ENCODE assay signal across 10 mouse cellular contexts in genomic region chr8:91991542-91992452, GRCm38 (mm10).
DNase-seq lines count a peak whose midpoint lies in the region; ATAC-seq and TF ChIP-seq lines count a peak whose summit lies in the region.
"Had no signal": no experiment of that assay in that cellular context is flagged by ENCODE, and none has a peak within 500 bp of the region (broad histone marks: within the 10 kb centered on the region; RNA-seq: fewer than 3 reads in every experiment).

No protein-coding gene starts in this region.

- H3K9ac ChIP-seq in intestine, embryonic 14.5 days (ENCODE audit: low read length), result no peak overlapping the region
- H3K9ac ChIP-seq in intestine, embryonic 16.5 days (ENCODE audit: low read depth, low read length), result no peak overlapping the region
- H3K9ac ChIP-seq in forebrain, embryonic 15.5 days (replicated peaks), result no peak overlapping the region
- no peak overlapping the region for H3K9ac ChIP-seq in hindbrain, postnatal 0 days (replicated peaks; ENCODE audit: low read length)
- H3K9ac ChIP-seq in midbrain, postnatal 0 days (replicated peaks; ENCODE audit: low read length, poor library complexity, severe bottlenecking), result no peak overlapping the region; the same call in 1 of the 2 replicates

- no peaks in the 10 kb centered on the region for H3K27me3 ChIP-seq in intestine, embryonic 14.5 days (replicated peaks; ENCODE audit: control insufficient read depth, insufficient read depth, low read length)
- no peaks in the 10 kb centered on the region for H3K27me3 ChIP-seq in intestine, embryonic 16.5 days (replicated peaks; ENCODE audit: control insufficient read depth, insufficient read depth, low read length)
- peaks cover 30% of the 10 kb centered on the region for H3K27me3 ChIP-seq in forebrain, embryonic 15.5 days
- no peaks in the 10 kb centered on the region for H3K27me3 ChIP-seq in hindbrain, postnatal 0 days (ENCODE audit: insufficient read depth, low read length)
- no peaks in the 10 kb centered on the region for H3K27me3 ChIP-seq in midbrain, postnatal 0 days (ENCODE audit: insufficient read depth, low read length)

- ATAC-seq in intestine, embryonic 14.5 days (replicated peaks; ENCODE audit: low FRiP score, low TSS enrichment, low read depth), result no peak
- no peak for ATAC-seq in intestine, embryonic 16.5 days
- peak; percentile 71 for ATAC-seq in forebrain, embryonic 15.5 days (replicated peaks)
- no peak for ATAC-seq in hindbrain, postnatal 0 days
- peak; percentile 57; the same call in 1 of the 2 replicates for ATAC-seq in midbrain, postnatal 0 days (ENCODE audit: low FRiP score)

- WGBS in intestine, embryonic 14.5 days, result 53% methylated on average over 25 of the region's 25 CpGs
- 45% methylated on average over 25 of the region's 25 CpGs for WGBS in intestine, embryonic 16.5 days
- WGBS in forebrain, embryonic 15.5 days, result 8% methylated on average over 25 of the region's 25 CpGs
- 17% methylated on average over 25 of the region's 25 CpGs for WGBS in hindbrain, postnatal 0 days
- WGBS in midbrain, postnatal 0 days, result 12% methylated on average over 25 of the region's 25 CpGs

- H3K4me1 ChIP-seq in intestine, embryonic 14.5 days (replicated peaks; ENCODE audit: control insufficient read depth, insufficient read depth, low read length), result peaks cover 6% of the 10 kb centered on the region; the same call in 1 of the 2 replicates
- H3K4me1 ChIP-seq in intestine, embryonic 16.5 days (ENCODE audit: control insufficient read depth, insufficient read depth, low read length), result peaks cover 7% of the 10 kb centered on the region
- peaks cover 40% of the 10 kb centered on the region for H3K4me1 ChIP-seq in forebrain, embryonic 15.5 days
- H3K4me1 ChIP-seq in hindbrain, postnatal 0 days (ENCODE audit: insufficient read depth, low read length), result no peaks in the 10 kb centered on the region
- H3K4me1 ChIP-seq in midbrain, postnatal 0 days (ENCODE audit: insufficient read depth, low read length), result peaks cover 15% of the 10 kb centered on the region; the same call in 1 of the 2 replicates

- no peak for TF ChIP-seq CTCF in hindbrain, postnatal 0 days (IDR thresholded peaks at IDR 0.05; ENCODE audit: low read depth)
- TF ChIP-seq CTCF in midbrain, postnatal 0 days (IDR thresholded peaks at IDR 0.05), result no peak

- H3K4me2 ChIP-seq in intestine, embryonic 14.5 days (ENCODE audit: low read length), result 0 out of 2 replicates have a peak overlapping the region, but pooled peaks have one; percentile 0
- H3K4me2 ChIP-seq in intestine, embryonic 16.5 days (ENCODE audit: low read depth, low read length), result no peak overlapping the region
- peak overlapping the region; percentile 41 for H3K4me2 ChIP-seq in forebrain, embryonic 15.5 days (replicated peaks)
- peak overlapping the region; percentile 51 for H3K4me2 ChIP-seq in hindbrain, postnatal 0 days (ENCODE audit: low read depth, low read length)
- H3K4me2 ChIP-seq in midbrain, postnatal 0 days (ENCODE audit: low read depth, low read length, poor library complexity, severe bottlenecking), result peak overlapping the region; percentile 51

- 0 out of 2 replicates have a peak, but pooled peaks cover 3% of the 10 kb centered on the region for H3K9me3 ChIP-seq in intestine, embryonic 14.5 days (ENCODE audit: control insufficient read depth, low read length)
- H3K9me3 ChIP-seq in intestine, embryonic 16.5 days (ENCODE audit: control insufficient read depth, low read length), result no peaks in the 10 kb centered on the region
- H3K9me3 ChIP-seq in forebrain, embryonic 15.5 days, result no peaks in the 10 kb centered on the region
- no peaks in the 10 kb centered on the region for H3K9me3 ChIP-seq in hindbrain, postnatal 0 days (ENCODE audit: low read length)
- no peaks in the 10 kb centered on the region for H3K9me3 ChIP-seq in midbrain, postnatal 0 days (ENCODE audit: low read length)

- no peak for DNase-seq in intestine, embryonic 14.5 days (ENCODE audit: low spot score)
- peak; percentile 67 for DNase-seq in hindbrain, postnatal 0 days (ENCODE audit: low spot score)
- peak; percentile 49 for DNase-seq in midbrain, postnatal 0 days (ENCODE audit: low spot score)
- no peak for DNase-seq in left cerebral cortex, postnatal 4 days
- DNase-seq in adrenal gland, postnatal 10 days, result no peak
- no peak for DNase-seq in frontal cortex, adult 2 months (ENCODE audit: extremely low spot score in 1 of 2, low spot score in 1 of 2)
- DNase-seq: gastrocnemius, postnatal 14 days; lung, adult 18-20 months had no signal

- no peaks in the 10 kb centered on the region for H3K36me3 ChIP-seq in intestine, embryonic 14.5 days (ENCODE audit: control insufficient read depth, insufficient read depth, low read length)
- no peaks in the 10 kb centered on the region for H3K36me3 ChIP-seq in intestine, embryonic 16.5 days (ENCODE audit: control insufficient read depth, insufficient read depth, low read length)
- no peaks in the 10 kb centered on the region for H3K36me3 ChIP-seq in forebrain, embryonic 15.5 days
- no peaks in the 10 kb centered on the region for H3K36me3 ChIP-seq in hindbrain, postnatal 0 days (ENCODE audit: insufficient read depth, low read length)
- H3K36me3 ChIP-seq in midbrain, postnatal 0 days (ENCODE audit: insufficient read depth, low read length), result no peaks in the 10 kb centered on the region

- no peak overlapping the region for H3K4me3 ChIP-seq in intestine, embryonic 14.5 days (ENCODE audit: low read depth, low read length)
- no peak overlapping the region for H3K4me3 ChIP-seq in intestine, embryonic 16.5 days (ENCODE audit: low read length)
- peak overlapping the region; percentile 17 for H3K4me3 ChIP-seq in forebrain, embryonic 15.5 days
- peak overlapping the region; percentile 17 for H3K4me3 ChIP-seq in hindbrain, postnatal 0 days (ENCODE audit: low read length)
- peak overlapping the region; percentile 24 for H3K4me3 ChIP-seq in midbrain, postnatal 0 days (ENCODE audit: low read depth, low read length)

- H3K27ac ChIP-seq in intestine, embryonic 14.5 days (ENCODE audit: low read depth), result no peak overlapping the region
- no peak overlapping the region for H3K27ac ChIP-seq in intestine, embryonic 16.5 days (ENCODE audit: low read length)
- peak overlapping the region; percentile 13 for H3K27ac ChIP-seq in forebrain, embryonic 15.5 days (replicated peaks)
- no peak overlapping the region; the same call in 1 of the 2 replicates for H3K27ac ChIP-seq in hindbrain, postnatal 0 days
- H3K27ac ChIP-seq in midbrain, postnatal 0 days (ENCODE audit: low read depth, low read length), result peak overlapping the region; percentile 57

- intact Hi-C loops in left cerebral cortex, postnatal 4 days (cut with DNase I), result no loop called here

Comparison
In these comparisons a context has a peak if more than half of its experiments do, and no peak if none do; other contexts are left out.
1. ATAC-seq: peak in forebrain, embryonic 15.5 days (single experiment) and midbrain, postnatal 0 days (single experiment); none in intestine, embryonic 14.5 days (single experiment), intestine, embryonic 16.5 days (single experiment) and hindbrain, postnatal 0 days (single experiment).
2. DNase-seq: peak in hindbrain, postnatal 0 days (single experiment) and midbrain, postnatal 0 days (single experiment); none in intestine, embryonic 14.5 days (single experiment), left cerebral cortex, postnatal 4 days (single experiment), adrenal gland, postnatal 10 days (single experiment) and frontal cortex, adult 2 months (0 of 2).
3. H3K27ac ChIP-seq: peak in forebrain, embryonic 15.5 days (single experiment) and midbrain, postnatal 0 days (single experiment); none in intestine, embryonic 14.5 days (single experiment), intestine, embryonic 16.5 days (single experiment) and hindbrain, postnatal 0 days (single experiment).
4. H3K4me3 ChIP-seq: peak in forebrain, embryonic 15.5 days (single experiment), hindbrain, postnatal 0 days (single experiment) and midbrain, postnatal 0 days (single experiment); none in intestine, embryonic 14.5 days (single experiment) and intestine, embryonic 16.5 days (single experiment).